Mouse (Mus musculus) forebrain, embryonic 14.5 days (tissue): ENCODE data around the gene Zfp385c. TPM values are rescaled to one million over a fixed set of nuclear protein-coding genes. Genes with fewer than 3 reads are reported as not detected.
"Not testable (repeated sequence)": the region's sequence is repeated elsewhere in the genome, so short reads cannot be mapped to it uniquely, and the experiment has no call there.

ENCODE experiments used
- ATAC-seq: fragments of 200-750 bp; cut with Nextera tagmentation; 2 replicates; pipeline ENCODE4 v1.8.0; 2017; ENCODE audit warnings: mild to moderate bottlenecking, moderate library complexity
- DNase-seq: peaks from one replicate; pipeline ENCODE4 v3.0.0-alpha.2; 2015; ENCODE audit warnings: low spot score
- H3K27ac ChIP-seq: fragments of 300-500 bp; sonication (generic); 2 replicates; pipeline ENCODE4 v1.5.1; 2014; ENCODE audit warnings: low read depth, mild to moderate bottlenecking, control low read depth, low read length, moderate library complexity
- H3K27me3 ChIP-seq: fragments of 300-500 bp; sonication (generic); replicated peaks from 2 replicates; pipeline ENCODE4 v1.6.1; 2014; ENCODE audit warnings: low read length, control low read depth, mixed read lengths; ENCODE audit not compliant: control insufficient read depth, insufficient read depth
- H3K36me3 ChIP-seq: fragments of 300-500 bp; sonication (generic); 2 replicates; pipeline ENCODE4 v1.6.1; 2014; ENCODE audit warnings: low read length, control low read depth; ENCODE audit not compliant: control insufficient read depth, insufficient read depth
- H3K4me1 ChIP-seq: fragments of 300-500 bp; sonication (generic); 2 replicates; pipeline ENCODE4 v1.6.1; 2014; ENCODE audit warnings: antibody characterized with exemption, low read length, control low read depth; ENCODE audit not compliant: control insufficient read depth, insufficient read depth
- H3K4me2 ChIP-seq: fragments of 300-500 bp; sonication (generic); 2 replicates; pipeline ENCODE4 v1.6.1; 2014; ENCODE audit warnings: mild to moderate bottlenecking, control low read depth, low read length
- H3K4me3 ChIP-seq: fragments of 300-500 bp; sonication (generic); 2 replicates; pipeline ENCODE4 v1.5.1; 2014; ENCODE audit warnings: low read depth, low read length, control low read depth
- H3K9ac ChIP-seq: fragments of 300-500 bp; sonication (generic); 2 replicates; pipeline ENCODE4 v1.6.1; 2014; ENCODE audit warnings: mild to moderate bottlenecking, low read length, control low read depth, moderate library complexity
- H3K9me3 ChIP-seq: fragments of 300-500 bp; sonication (generic); replicated peaks from 2 replicates; pipeline ENCODE4 v1.6.1; 2016; ENCODE audit warnings: low read length, control low read depth, mixed read lengths; ENCODE audit not compliant: control insufficient read depth
- WGBS: fragments of 180-500 bp; shearing (Covaris S2); extraction: QIAGEN DNeasy Blood & Tissue Kit; methylation state at CpG from one replicate; pipeline ENCODE4 v1.1.7; 2014; 5-methylcytosine and 5-hydroxymethylcytosine counted together
- polyA plus RNA-seq: library from polyadenylated mRNA; unstranded; fragments of >200 nt; fragmentation: Nextera tagmentation; extraction: Ambion mirVana; gene quantifications from 2 replicates; pipeline ENCODE4 v1.2.1, GENCODE M21; 2014

The Zfp385c gene
- polyA plus RNA-seq, 1 experiment from 2014 or later, result not detected

- H3K4me2 ChIP-seq, result peak within 1 kb of the TSS; percentile 91
- WGBS, result 3% methylated on average over 11 of the region's 11 CpGs
- H3K4me3 ChIP-seq, result peak within 1 kb of the TSS; percentile 91
- H3K9ac ChIP-seq, result peak within 1 kb of the TSS; percentile 91
- DNase-seq (no peak), ATAC-seq (no peak; the same call in 1 of the 2 replicates)
- H3K4me1 ChIP-seq, result peaks cover 20% of the 10 kb centered on the region
- H3K27me3 ChIP-seq, result no peaks in the 10 kb centered on the region
- H3K36me3 ChIP-seq, result peaks cover 13% of the 10 kb centered on the region; the same call in 1 of the 2 replicates
- no peaks in the 10 kb centered on the region for H3K9me3 ChIP-seq
- H3K27ac ChIP-seq, result peak within 1 kb of the TSS; percentile 91
These were observed 72.3 kb downstream of the Zfp385c start, which contains the start of gene Dnajc7 for GRCm38 (mm10) chr11:100619982-100620381. TSS of gene Dnajc7 (minus strand) at chr11:100620168.

GRCm38 (mm10) chr11:100619485-100619975 lies 72.7 kb downstream of the Zfp385c start:
- Histone ChIP-seq H3K27ac (peak overlapping the region; percentile 91), H3K4me3 (peak overlapping the region; percentile 91), H3K4me2 (peak overlapping the region; percentile 91), H3K4me1 (peaks cover 20% of the 10 kb centered on the region), H3K27me3 (no peaks in the 10 kb centered on the region), H3K9me3 (no peaks in the 10 kb centered on the region), H3K36me3 (peaks cover 9% of the 10 kb centered on the region; the same call in 1 of the 2 replicates), H3K9ac (peak overlapping the region; percentile 91)
- DNase-seq (peak; percentile 99), ATAC-seq (peak; percentile 98)
- WGBS, result 0% methylated on average over 40 of the region's 40 CpGs

GRCm38 (mm10) chr11:100618761-100619484 lies 73.3 kb downstream of the Zfp385c start, which contains the start of gene Nkiras2:
TSS of gene Nkiras2 (plus strand) at chr11:100619244.
- Histone ChIP-seq H3K36me3 (0 out of 2 replicates have a peak, but pooled peaks cover 5% of the 10 kb centered on the region), H3K9me3 (no peaks in the 10 kb centered on the region), H3K4me1 (peaks cover 18% of the 10 kb centered on the region), H3K9ac (peak within 1 kb of the TSS; percentile 91), H3K4me2 (peak within 1 kb of the TSS; percentile 91), H3K27me3 (no peaks in the 10 kb centered on the region), H3K4me3 (peak within 1 kb of the TSS; percentile 91), H3K27ac (peak within 1 kb of the TSS; percentile 91)
- DNase-seq (peak; percentile 66), ATAC-seq (peak; percentile 49)
- under 1% methylated on average over 36 of the region's 36 CpGs for WGBS

- DNase-seq, result no peak
- Histone ChIP-seq H3K9me3 (no peaks in the 10 kb centered on the region), H3K4me1 (peaks cover 12% of the 10 kb centered on the region), H3K4me3 (no peak overlapping the region), H3K27me3 (no peaks in the 10 kb centered on the region), H3K4me2 (peak overlapping the region; percentile 91; the same call in 1 of the 2 replicates), H3K9ac (no peak overlapping the region), H3K27ac (no peak overlapping the region), H3K36me3 (0 out of 2 replicates have a peak, but pooled peaks cover 5% of the 10 kb centered on the region)
- ATAC-seq, result no peak
- WGBS, result 91% methylated on average over 4 of the region's 4 CpGs
These were observed 74.8 kb downstream of the Zfp385c start for GRCm38 (mm10) chr11:100617480-100617879.

GRCm38 (mm10) chr11:100616836-100617235 lies 75.4 kb downstream of the Zfp385c start:
- not testable (repeated sequence) for H3K36me3 ChIP-seq, DNase-seq, ATAC-seq, H3K9me3 ChIP-seq, H3K27ac ChIP-seq, H3K4me2 ChIP-seq, H3K27me3 ChIP-seq, H3K9ac ChIP-seq, H3K4me3 ChIP-seq
- WGBS, result 92% methylated on average over 7 of the region's 7 CpGs
- peaks cover 12% of the 10 kb centered on the region for H3K4me1 ChIP-seq

- H3K27me3 ChIP-seq, result no peaks in the 10 kb centered on the region
- H3K4me1 ChIP-seq, result peaks cover 12% of the 10 kb centered on the region
- no peak overlapping the region for H3K9ac ChIP-seq
- 0 out of 2 replicates have a peak, but pooled peaks cover 5% of the 10 kb centered on the region for H3K36me3 ChIP-seq
- H3K9me3 ChIP-seq, result no peaks in the 10 kb centered on the region
- no peak overlapping the region for H3K27ac ChIP-seq
- no peak overlapping the region for H3K4me3 ChIP-seq
- ATAC-seq, result no peak
- WGBS, result 79% methylated on average over 5 of the region's 5 CpGs
- H3K4me2 ChIP-seq, result no peak overlapping the region
- no peak for DNase-seq
These were observed 75.9 kb downstream of the Zfp385c start for GRCm38 (mm10) chr11:100616332-100616731.

GRCm38 (mm10) chr11:100613241-100613640 lies 79.0 kb downstream of the Zfp385c start:
- Histone ChIP-seq H3K9ac (no peak overlapping the region), H3K27me3 (no peaks in the 10 kb centered on the region), H3K4me2 (no peak overlapping the region), H3K4me3 (no peak overlapping the region), H3K27ac (no peak overlapping the region), H3K36me3 (peaks cover 14% of the 10 kb centered on the region; the same call in 1 of the 2 replicates), H3K4me1 (peaks cover 7% of the 10 kb centered on the region), H3K9me3 (no peaks in the 10 kb centered on the region)
- DNase-seq (peak; percentile 54), ATAC-seq (no peak)
- 83% methylated on average over 3 of the region's 3 CpGs for WGBS

- Histone ChIP-seq H3K36me3 (peaks cover 15% of the 10 kb centered on the region; the same call in 1 of the 2 replicates), H3K4me3 (no peak overlapping the region), H3K4me2 (no peak overlapping the region), H3K27ac (no peak overlapping the region), H3K27me3 (no peaks in the 10 kb centered on the region), H3K4me1 (no peaks in the 10 kb centered on the region), H3K9ac (no peak overlapping the region), H3K9me3 (no peaks in the 10 kb centered on the region)
- WGBS, result 85% methylated on average over 6 of the region's 6 CpGs
- ATAC-seq (no peak), DNase-seq (no peak)
These were observed 80.6 kb downstream of the Zfp385c start for GRCm38 (mm10) chr11:100611627-100612026.
